Mouse (Mus musculus) MEL (cell line): ENCODE data around the gene Tmem30c. TPM values are rescaled to one million over a fixed set of nuclear protein-coding genes. Genes with fewer than 3 reads are reported as not detected.

ENCODE experiments used
- DNase-seq: peaks from one replicate; pipeline ENCODE4 v3.0.0; 2011; ENCODE audit warnings: low read depth, low spot score
- H3K27ac ChIP-seq: 2 replicates; pipeline ENCODE4 v1.5.1; 2012; ENCODE audit warnings: low read depth, mild to moderate bottlenecking, control low read depth, low read length, moderate library complexity; ENCODE audit not compliant: control insufficient read depth
- H3K27me3 ChIP-seq, 2 experiments: fragments of 150-350 bp in 1 of 2; sonication (generic) in 1 of 2; 2 replicates each; pipeline ENCODE4 v1.6.1; 2012; ENCODE audit warnings: low read length in 2 of 2, mild to moderate bottlenecking in 2 of 2, improper control_type of control experiment in 1 of 2, moderate library complexity in 1 of 2; ENCODE audit not compliant: insufficient read depth in 2 of 2, control insufficient read depth in 1 of 2
- H3K36me3 ChIP-seq, 2 experiments: 2 replicates each; pipeline ENCODE4 v1.6.1; 2012 to 2014; ENCODE audit warnings: low read length in 2 of 2, improper control_type of control experiment in 1 of 2, inconsistent platforms in 1 of 2, mild to moderate bottlenecking in 1 of 2; ENCODE audit not compliant: insufficient read depth in 2 of 2, control insufficient read depth in 1 of 2
- H3K4me1 ChIP-seq, 2 experiments: fragments of 150-350 bp in 1 of 2; sonication (generic) in 1 of 2; 2 replicates each; pipeline ENCODE4 v1.6.1; 2012; ENCODE audit warnings: low read length in 2 of 2, improper control_type of control experiment in 1 of 2, mild to moderate bottlenecking in 1 of 2; ENCODE audit not compliant: insufficient read depth in 2 of 2, control insufficient read depth in 1 of 2
- H3K4me3 ChIP-seq, 2 experiments: fragments of 150-350 bp in 1 of 2; sonication (generic) in 1 of 2; 2 replicates each; pipeline ENCODE4 v1.5.1; 2012; ENCODE audit warnings: low read depth in 2 of 2, low read length in 2 of 2, mild to moderate bottlenecking in 2 of 2, moderate library complexity in 2 of 2, control low read depth in 1 of 2, improper control_type of control experiment in 1 of 2; ENCODE audit not compliant: control insufficient read depth in 1 of 2, insufficient read depth in 1 of 2
- H3K79me2 ChIP-seq: 2 replicates; pipeline ENCODE4 v1.6.1; 2012; ENCODE audit warnings: mild to moderate bottlenecking, low read length, moderate library complexity; ENCODE audit not compliant: control insufficient read depth, poor library complexity, insufficient read depth
- H3K9ac ChIP-seq: 2 replicates; pipeline ENCODE4 v1.6.1; 2012; ENCODE audit warnings: low read depth, mild to moderate bottlenecking, control low read depth, low read length, moderate library complexity; ENCODE audit not compliant: control insufficient read depth, poor library complexity, severe bottlenecking
- H3K9me3 ChIP-seq: fragments of 150-350 bp; sonication (generic); replicated peaks from 2 replicates; pipeline ENCODE4 v1.6.1; 2012; ENCODE audit warnings: mild to moderate bottlenecking, low read length, improper control_type of control experiment, moderate library complexity; ENCODE audit not compliant: insufficient read depth
- BHLHE40 ChIP-seq: IDR thresholded peaks from 2 replicates; pipeline ENCODE4 v1.6.1; 2012; ENCODE audit warnings: low read depth, mild to moderate bottlenecking, inconsistent platforms, low read length, improper control_type of control experiment, borderline replicate concordance
- CHD1 ChIP-seq: IDR thresholded peaks from 2 replicates; pipeline ENCODE4 v1.6.1; 2012; ENCODE audit warnings: low read depth, mild to moderate bottlenecking, inconsistent platforms, low read length, improper control_type of control experiment
- CTCF ChIP-seq, 3 experiments: IDR thresholded peaks in 2 of 3; conservative IDR thresholded peaks in 1 of 3; 2 replicates each; pipeline ENCODE4 v1.5.1; 2011 to 2012; ENCODE audit warnings: low read length in 3 of 3, low read depth in 2 of 3, mild to moderate bottlenecking in 2 of 3, improper control_type of control experiment in 1 of 3, inconsistent platforms in 1 of 3, mixed read lengths in 1 of 3, moderate library complexity in 1 of 3; ENCODE audit not compliant: control insufficient read depth in 1 of 3, insufficient read depth in 1 of 3, poor library complexity in 1 of 3, severe bottlenecking in 1 of 3
- EP300 ChIP-seq, 2 experiments: IDR thresholded peaks; 2 replicates each; pipeline ENCODE4 v1.6.1; 2011; ENCODE audit warnings: improper control_type of control experiment in 2 of 2, low read length in 2 of 2, low read depth in 1 of 2, mild to moderate bottlenecking in 1 of 2
- ETS1 ChIP-seq: IDR thresholded peaks from 2 replicates; pipeline ENCODE4 v1.6.1; 2012; ENCODE audit warnings: low read depth, mild to moderate bottlenecking, inconsistent platforms, low read length, improper control_type of control experiment, moderate library complexity
- GATA1 ChIP-seq: IDR thresholded peaks from 2 replicates; pipeline ENCODE4 v1.6.1; 2011; ENCODE audit warnings: low read depth, low read length, improper control_type of control experiment
- HCFC1 ChIP-seq: IDR thresholded peaks from 2 replicates; pipeline ENCODE4 v1.6.1; 2012; ENCODE audit warnings: low read depth, mild to moderate bottlenecking, inconsistent platforms, low read length, improper control_type of control experiment, moderate library complexity
- JUND ChIP-seq: IDR thresholded peaks from 2 replicates; pipeline ENCODE4 v1.6.1; 2011; ENCODE audit warnings: low read depth, mild to moderate bottlenecking, improper control_type of control experiment, low read length
- KAT2A ChIP-seq: conservative IDR thresholded peaks from 2 replicates; pipeline ENCODE4 v1.6.1; 2012; ENCODE audit warnings: low read depth, low read length, improper control_type of control experiment, inconsistent platforms
- MAX ChIP-seq: IDR thresholded peaks from 2 replicates; pipeline ENCODE4 v1.6.1; 2011; ENCODE audit warnings: low read length, improper control_type of control experiment
- MAZ ChIP-seq: IDR thresholded peaks from 2 replicates; pipeline ENCODE4 v1.6.1; 2012; ENCODE audit warnings: low read depth, mild to moderate bottlenecking, inconsistent platforms, low read length, improper control_type of control experiment
- MEF2A ChIP-seq: IDR thresholded peaks from 2 replicates; pipeline ENCODE4 v1.6.1; 2014; ENCODE audit warnings: low read depth, mild to moderate bottlenecking, inconsistent platforms, low read length, improper control_type of control experiment; ENCODE audit not compliant: poor library complexity, insufficient replicate concordance, severe bottlenecking; ENCODE audit errors: extremely low read depth
- MXI1 ChIP-seq: IDR thresholded peaks from 2 replicates; pipeline ENCODE4 v1.6.1; 2011; ENCODE audit warnings: mild to moderate bottlenecking, low read depth, low read length, improper control_type of control experiment
- MYB ChIP-seq: IDR thresholded peaks from 2 replicates; pipeline ENCODE4 v1.6.1; 2011; ENCODE audit warnings: mild to moderate bottlenecking, low read depth, low read length, improper control_type of control experiment
- MYC ChIP-seq: IDR thresholded peaks from 2 replicates; pipeline ENCODE4 v1.6.1; 2011; ENCODE audit warnings: low read depth, mild to moderate bottlenecking, low read length, improper control_type of control experiment, moderate library complexity
- NELFE ChIP-seq: IDR thresholded peaks from 2 replicates; pipeline ENCODE4 v1.6.1; 2011; ENCODE audit warnings: low read depth, low read length, improper control_type of control experiment
- NRF1 ChIP-seq: IDR thresholded peaks from 2 replicates; pipeline ENCODE4 v1.6.1; 2014; ENCODE audit warnings: low read depth, mild to moderate bottlenecking, inconsistent platforms, low read length, improper control_type of control experiment, moderate library complexity; ENCODE audit not compliant: poor library complexity, insufficient read depth, severe bottlenecking
- POLR2A ChIP-seq, 2 experiments: IDR thresholded peaks; 2 replicates each; pipeline ENCODE4 v1.6.1; 2011 to 2012; ENCODE audit warnings: low read length in 2 of 2, mild to moderate bottlenecking in 2 of 2, control low read depth in 1 of 2, improper control_type of control experiment in 1 of 2, low read depth in 1 of 2, moderate library complexity in 1 of 2; ENCODE audit not compliant: control insufficient read depth in 1 of 2, insufficient read depth in 1 of 2, poor library complexity in 1 of 2
- POLR2AphosphoS2 ChIP-seq: IDR thresholded peaks from 2 replicates; pipeline ENCODE4 v1.6.1; 2011; ENCODE audit warnings: low read length, improper control_type of control experiment
- POLR2AphosphoS5 ChIP-seq: IDR thresholded peaks from 2 replicates; pipeline ENCODE4 v1.6.1; 2012; ENCODE audit warnings: low read depth, borderline replicate concordance, mild to moderate bottlenecking, inconsistent platforms, low read length, moderate library complexity, mixed read lengths
- RAD21 ChIP-seq: IDR thresholded peaks from 2 replicates; pipeline ENCODE4 v1.6.1; 2011; ENCODE audit warnings: mild to moderate bottlenecking, low read depth, low read length, improper control_type of control experiment
- SIN3A ChIP-seq: IDR thresholded peaks from 2 replicates; pipeline ENCODE4 v1.6.1; 2012; ENCODE audit warnings: low read length, improper control_type of control experiment, inconsistent platforms
- SMC3 ChIP-seq: IDR thresholded peaks from 2 replicates; pipeline ENCODE4 v1.6.1; 2011; ENCODE audit warnings: low read depth, low read length, improper control_type of control experiment
- TAL1 ChIP-seq: IDR thresholded peaks from 2 replicates; pipeline ENCODE4 v1.6.1; 2012; ENCODE audit warnings: mild to moderate bottlenecking, inconsistent platforms, low read length, moderate library complexity, mixed read lengths
- TBP ChIP-seq: IDR thresholded peaks from 2 replicates; pipeline ENCODE4 v1.8.0; 2011; ENCODE audit warnings: low read depth, low read length, improper control_type of control experiment
- TCF12 ChIP-seq: IDR thresholded peaks from 2 replicates; pipeline ENCODE4 v1.6.1; 2014; ENCODE audit warnings: low read depth, mild to moderate bottlenecking, inconsistent platforms, low read length, improper control_type of control experiment, moderate library complexity
- UBTF ChIP-seq: IDR thresholded peaks from 2 replicates; pipeline ENCODE4 v1.6.1; 2012; ENCODE audit warnings: low read depth, mild to moderate bottlenecking, inconsistent platforms, low read length, improper control_type of control experiment, moderate library complexity, borderline replicate concordance; ENCODE audit not compliant: insufficient read depth
- USF1 ChIP-seq: IDR thresholded peaks from 2 replicates; pipeline ENCODE4 v1.6.1; 2014; ENCODE audit warnings: low read depth, mild to moderate bottlenecking, inconsistent platforms, low read length, improper control_type of control experiment, moderate library complexity
- USF2 ChIP-seq, 2 experiments: IDR thresholded peaks; 2 replicates each; pipeline ENCODE4 v1.6.1; 2011 to 2012; ENCODE audit warnings: improper control_type of control experiment in 2 of 2, low read length in 2 of 2, borderline replicate concordance in 1 of 2, inconsistent platforms in 1 of 2, low read depth in 1 of 2, mild to moderate bottlenecking in 1 of 2; ENCODE audit not compliant: insufficient read depth in 1 of 2
- ZC3H11A ChIP-seq: IDR thresholded peaks from 2 replicates; pipeline ENCODE4 v1.6.1; 2012; ENCODE audit warnings: low read depth, mild to moderate bottlenecking, inconsistent platforms, low read length, improper control_type of control experiment
- ZKSCAN1 ChIP-seq: IDR thresholded peaks from 2 replicates; pipeline ENCODE4 v1.6.1; 2012; ENCODE audit warnings: low read depth, mild to moderate bottlenecking, inconsistent platforms, low read length, improper control_type of control experiment, moderate library complexity
- ZMIZ1 ChIP-seq: IDR thresholded peaks from 2 replicates; pipeline ENCODE4 v1.6.1; 2012; ENCODE audit warnings: low read depth, mild to moderate bottlenecking, inconsistent platforms, low read length, improper control_type of control experiment, moderate library complexity
- ZNF384 ChIP-seq: IDR thresholded peaks from 2 replicates; pipeline ENCODE4 v1.6.1; 2012; ENCODE audit warnings: low read depth, mild to moderate bottlenecking, inconsistent platforms, low read length, improper control_type of control experiment
- polyA plus RNA-seq, 2 experiments: library from polyadenylated mRNA; stranded (reverse) in 1 of 2; unstranded in 1 of 2; fragments of >175 nt in 1 of 2; fragments of >200 nt in 1 of 2; gene quantifications; 2 replicates each; pipeline versions ENCODE4 v1.2.1 to v1.2.4; 2012; ENCODE audit warnings: low replicate concordance in 2 of 2, low read depth in 1 of 2; ENCODE audit not compliant: insufficient read length in 2 of 2, insufficient read depth in 1 of 2, missing spikeins in 1 of 2
- total RNA-seq: library from RNA; depleted of rRNA; stranded (reverse); fragments of 300-350 nt; gene quantifications from 2 replicates; pipeline ENCODE4 v1.2.3, GENCODE M21; 2012

The Tmem30c gene
- total and polyA plus RNA-seq, 3 experiments: 0.04 to 0.38 TPM; not detected in 1

DNA sequence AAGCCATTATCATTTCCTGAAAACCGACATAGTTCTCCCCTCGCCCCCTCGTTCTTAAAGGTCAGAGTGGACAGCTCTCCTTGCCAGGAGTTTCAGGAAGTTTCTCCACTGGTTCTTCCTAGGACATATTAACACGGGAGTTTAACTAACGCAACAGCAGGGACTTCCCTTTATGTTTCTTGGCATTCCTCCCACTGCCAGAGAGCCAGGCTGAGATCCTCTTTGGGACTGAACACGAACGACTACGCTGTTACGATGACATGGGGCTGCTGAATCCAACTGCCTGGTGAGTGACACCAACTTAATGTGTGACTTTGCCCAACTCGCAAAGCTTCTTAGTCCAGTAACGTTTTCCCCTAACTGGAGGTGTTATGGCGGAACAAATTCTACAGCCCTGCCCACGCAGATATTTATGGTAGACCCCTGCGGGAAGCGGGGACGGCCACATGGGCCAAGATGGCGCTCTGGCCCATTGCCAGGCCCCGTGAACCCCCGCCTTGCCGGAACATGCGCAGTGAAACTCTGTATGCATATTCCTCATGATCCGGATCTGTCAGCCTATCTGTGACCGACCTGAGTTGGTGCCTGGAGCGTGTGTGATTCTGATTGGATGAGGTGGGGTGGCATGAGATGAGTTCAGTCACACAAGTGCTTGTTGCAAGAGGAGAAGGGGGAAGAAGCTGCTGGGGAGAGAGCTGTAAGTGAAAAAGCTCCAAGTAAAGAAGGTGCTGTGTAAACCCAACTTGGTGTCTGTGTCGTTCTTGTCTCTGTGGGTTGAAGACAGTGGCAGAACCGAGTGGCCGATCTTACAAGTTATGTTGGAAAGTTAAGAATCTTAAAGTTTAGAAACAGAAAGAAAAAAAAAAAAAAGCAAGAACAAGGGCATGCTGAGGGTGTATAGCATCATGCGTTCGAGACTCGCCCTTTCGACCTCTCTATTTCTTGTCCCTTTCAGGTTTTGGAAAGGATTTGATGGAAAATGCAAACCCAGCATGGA lies 12.1 kb downstream of the Tmem30c start:
- peaks cover 0 to 13% of the 10 kb centered on the region in 2 experiments; a peak in 2 of 4 replicates for H3K36me3 ChIP-seq

DNA sequence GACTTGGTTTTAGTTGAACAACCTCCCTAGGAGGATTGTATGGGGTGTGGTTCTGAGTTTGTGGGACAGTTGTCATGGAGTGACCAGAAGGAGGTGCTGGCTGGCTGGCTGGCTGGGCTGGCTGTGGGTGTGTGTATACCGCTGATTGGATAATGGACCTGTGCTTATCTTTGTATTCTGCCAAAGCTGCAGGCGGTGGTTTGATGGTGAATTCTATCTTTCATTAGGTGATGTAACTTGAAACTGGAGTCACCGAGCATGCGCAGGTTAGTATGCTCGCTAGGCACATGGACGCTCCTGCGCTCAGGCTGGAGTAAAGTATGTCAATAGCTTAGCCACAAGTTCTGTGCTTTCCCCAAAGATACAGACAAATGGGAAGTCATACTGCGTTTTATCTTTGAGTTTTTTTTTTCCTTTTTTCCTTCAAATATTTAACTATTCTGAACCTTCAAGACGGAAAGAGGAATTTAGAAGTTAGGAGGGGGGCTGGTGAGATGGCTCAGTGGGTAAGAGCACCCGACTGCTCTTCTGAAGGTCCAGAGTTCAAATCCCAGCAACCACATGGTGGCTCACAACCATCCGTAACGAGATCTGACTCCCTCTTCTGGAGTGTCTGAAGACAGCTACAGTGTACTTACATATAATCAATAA lies 13.6 kb downstream of the Tmem30c start:
- DNase-seq: peak; percentile 94
- H3K36me3 ChIP-seq: peaks cover 0 to 13% of the 10 kb centered on the region in 2 experiments; a peak in 2 of 4 replicates
- TF ChIP-seq KAT2A (peak; percentile 36; the same call in 1 of the 2 replicates), TBP (peak; percentile 76; the same call in 1 of the 2 replicates), TAL1 (peak; percentile 20; the same call in 1 of the 2 replicates), NRF1 (peak; percentile 92), GATA1 (peak; percentile 69), JUND (0 out of 2 replicates have a peak, but pooled peaks have one; percentile 38), SMC3 (peak; percentile 58), MAX (peak; percentile 89), MYC (peak; percentile 90), USF1 (0 out of 2 replicates have a peak, but pooled peaks have one; percentile 22), BHLHE40 (no peak), ZKSCAN1 (no peak), RAD21 (peak; percentile 37), POLR2AphosphoS5 (no peak)

More for the DNA sequence above, 12.1 kb downstream of the Tmem30c start:
- H3K79me2 ChIP-seq: peaks cover 6% of the 10 kb centered on the region; the same call in 1 of the 2 replicates
- peak overlapping the region; percentile 55 to 61 for H3K4me3 ChIP-seq
- peak; percentile 96 for DNase-seq
- H3K9me3 ChIP-seq: no peaks in the 10 kb centered on the region
- no peaks in the 10 kb centered on the region for H3K27me3 ChIP-seq
- peaks cover 0 to 15% of the 10 kb centered on the region in 2 experiments; a peak in 3 of 4 replicates for H3K4me1 ChIP-seq
- peak overlapping the region; percentile 98 for H3K27ac ChIP-seq
- peak overlapping the region; percentile 92 for H3K9ac ChIP-seq
- peak; percentile 54 for TF ChIP-seq ZNF384
- TF ChIP-seq CHD1: peak; percentile 93; the same call in 1 of the 2 replicates
- TF ChIP-seq NRF1: peak; percentile 91
- peak in 1 of 2 experiments; percentile 2; a peak in 2 of 4 replicates for TF ChIP-seq EP300 (IDR thresholded peaks at IDR 0.05; ENCODE audit: low read depth in 1 of 2, low read length in 2 of 2)
- peak; percentile 23; the same call in 1 of the 2 replicates for TF ChIP-seq POLR2AphosphoS5
- peak; percentile 63; the same call in 1 of the 2 replicates for TF ChIP-seq MXI1
- no peak for TF ChIP-seq JUND
- peak; percentile 6; the same call in 1 of the 2 replicates for TF ChIP-seq ETS1
- TF ChIP-seq SIN3A: peak; percentile 31; the same call in 1 of the 2 replicates
- peak; percentile 69 for TF ChIP-seq HCFC1
- TF ChIP-seq POLR2A (IDR thresholded peaks at IDR 0.05; ENCODE audit: control insufficient read depth in 1 of 2, insufficient read depth in 1 of 2, low read depth in 1 of 2, low read length in 2 of 2, poor library complexity in 1 of 2): peak; percentile 51 to 91
- no peak for TF ChIP-seq RAD21
- peak; percentile 66; the same call in 1 of the 2 replicates for TF ChIP-seq USF1
- no peak for TF ChIP-seq ZKSCAN1
- TF ChIP-seq MYC: peak; percentile 98
- no peak for TF ChIP-seq CTCF (IDR thresholded peaks at IDR 0.05 in 2 of 3, conservative IDR thresholded peaks at IDR 0.05 in 1 of 3; ENCODE audit: control insufficient read depth in 1 of 3, insufficient read depth in 1 of 3, low read depth in 2 of 3, low read length in 3 of 3, poor library complexity in 1 of 3, severe bottlenecking in 1 of 3)
- TF ChIP-seq TBP: peak; percentile 87
- TF ChIP-seq POLR2AphosphoS2: peak; percentile 93
- TF ChIP-seq USF2 (IDR thresholded peaks at IDR 0.05; ENCODE audit: borderline replicate concordance in 1 of 2, insufficient read depth in 1 of 2, low read depth in 1 of 2, low read length in 2 of 2): no peak
- peak; percentile 95 for TF ChIP-seq MAX
- peak; percentile 87 for TF ChIP-seq ZMIZ1
- no peak for TF ChIP-seq MAZ
- no peak for TF ChIP-seq MYB
- no peak for TF ChIP-seq MEF2A
- TF ChIP-seq NELFE: peak; percentile 74
- no peak for TF ChIP-seq BHLHE40
- no peak for TF ChIP-seq TCF12
- TF ChIP-seq UBTF: no peak
- no peak for TF ChIP-seq ZC3H11A

More for the DNA sequence above, 13.6 kb downstream of the Tmem30c start:
- Histone ChIP-seq H3K27ac (peak overlapping the region; percentile 98), H3K9me3 (no peaks in the 10 kb centered on the region), H3K4me1 (peaks cover 0 to 15% of the 10 kb centered on the region in 2 experiments; a peak in 3 of 4 replicates), H3K9ac (peak overlapping the region; percentile 92), H3K27me3 (no peaks in the 10 kb centered on the region), H3K79me2 (peaks cover 6% of the 10 kb centered on the region; the same call in 1 of the 2 replicates), H3K4me3 (peak overlapping the region in 1 of 2 experiments; percentile 3; a peak in 2 of 4 replicates)
